Mouse (Mus musculus): Measurements from ENCODE around the gene Clk3. TPM values are rescaled to one million over a fixed set of nuclear protein-coding genes. Genes with fewer than 3 reads are reported as not detected.
A peak's percentile ranks its signal among the peaks of the same experiment; 100 is the strongest.

The Clk3 gene
- polyA plus RNA-seq, 1 experiment, result 41.3 TPM

GRCm38 (mm10) chr9:57789733-57790132, 24.1 kb upstream of the Clk3 start:
- TF ChIP-seq GATA1 (IDR thresholded peaks at IDR 0.05; ENCODE audit: low read length), result no peak

- TF ChIP-seq GATA1 (IDR thresholded peaks at IDR 0.05; ENCODE audit: low read length), result no peak
Observed at GRCm38 (mm10) chr9:57782656-57783055, 17.0 kb upstream of the Clk3 start.

- no peak for TF ChIP-seq GATA1 (IDR thresholded peaks at IDR 0.05; ENCODE audit: low read length)
Observed at GRCm38 (mm10) chr9:57775736-57776135, 10.1 kb upstream of the Clk3 start.

GRCm38 (mm10) chr9:57775026-57775425, 9.4 kb upstream of the Clk3 start:
- no peak for TF ChIP-seq GATA1 (IDR thresholded peaks at IDR 0.05; ENCODE audit: low read length)

- no peak for TF ChIP-seq GATA1 (IDR thresholded peaks at IDR 0.05; ENCODE audit: low read length)
Observed at GRCm38 (mm10) chr9:57774168-57774567, 8.5 kb upstream of the Clk3 start.

- no peak for TF ChIP-seq GATA1 (IDR thresholded peaks at IDR 0.05; ENCODE audit: low read length)
Observed at GRCm38 (mm10) chr9:57773754-57774153, 8.1 kb upstream of the Clk3 start.

GRCm38 (mm10) chr9:57770836-57771235, 5.2 kb upstream of the Clk3 start:
- no peak for TF ChIP-seq GATA1 (IDR thresholded peaks at IDR 0.05; ENCODE audit: low read length)

- TF ChIP-seq GATA1 (IDR thresholded peaks at IDR 0.05; ENCODE audit: low read length), result no peak
Observed at GRCm38 (mm10) chr9:57770214-57770613, 4.6 kb upstream of the Clk3 start.

GRCm38 (mm10) chr9:57769539-57770069, 3.9 kb upstream of the Clk3 start:
- TF ChIP-seq GATA1 (IDR thresholded peaks at IDR 0.05; ENCODE audit: low read length), result peak; percentile 65

- TF ChIP-seq GATA1 (IDR thresholded peaks at IDR 0.05; ENCODE audit: low read length), result no peak
Observed at GRCm38 (mm10) chr9:57767231-57767630, 1.6 kb upstream of the Clk3 start.

GRCm38 (mm10) chr9:57766431-57766830, 771 bp upstream of the Clk3 start:
- TF ChIP-seq GATA1 (IDR thresholded peaks at IDR 0.05; ENCODE audit: low read length), result no peak

- no peak for TF ChIP-seq GATA1 (IDR thresholded peaks at IDR 0.05; ENCODE audit: low read length)
Observed at GRCm38 (mm10) chr9:57764974-57765363, 691 bp downstream of the Clk3 start.

- no peak for TF ChIP-seq GATA1 (IDR thresholded peaks at IDR 0.05; ENCODE audit: low read length)
Observed at GRCm38 (mm10) chr9:57764147-57764973, 1.3 kb downstream of the Clk3 start.

GRCm38 (mm10) chr9:57762563-57762991, 3.1 kb downstream of the Clk3 start:
- TF ChIP-seq GATA1 (IDR thresholded peaks at IDR 0.05; ENCODE audit: low read length), result no peak

- TF ChIP-seq GATA1 (IDR thresholded peaks at IDR 0.05; ENCODE audit: low read length), result no peak
Observed at GRCm38 (mm10) chr9:57761563-57762551, 3.8 kb downstream of the Clk3 start.
